Mouse (Mus musculus): Measurements from ENCODE around the gene Slc6a3.

DNA sequence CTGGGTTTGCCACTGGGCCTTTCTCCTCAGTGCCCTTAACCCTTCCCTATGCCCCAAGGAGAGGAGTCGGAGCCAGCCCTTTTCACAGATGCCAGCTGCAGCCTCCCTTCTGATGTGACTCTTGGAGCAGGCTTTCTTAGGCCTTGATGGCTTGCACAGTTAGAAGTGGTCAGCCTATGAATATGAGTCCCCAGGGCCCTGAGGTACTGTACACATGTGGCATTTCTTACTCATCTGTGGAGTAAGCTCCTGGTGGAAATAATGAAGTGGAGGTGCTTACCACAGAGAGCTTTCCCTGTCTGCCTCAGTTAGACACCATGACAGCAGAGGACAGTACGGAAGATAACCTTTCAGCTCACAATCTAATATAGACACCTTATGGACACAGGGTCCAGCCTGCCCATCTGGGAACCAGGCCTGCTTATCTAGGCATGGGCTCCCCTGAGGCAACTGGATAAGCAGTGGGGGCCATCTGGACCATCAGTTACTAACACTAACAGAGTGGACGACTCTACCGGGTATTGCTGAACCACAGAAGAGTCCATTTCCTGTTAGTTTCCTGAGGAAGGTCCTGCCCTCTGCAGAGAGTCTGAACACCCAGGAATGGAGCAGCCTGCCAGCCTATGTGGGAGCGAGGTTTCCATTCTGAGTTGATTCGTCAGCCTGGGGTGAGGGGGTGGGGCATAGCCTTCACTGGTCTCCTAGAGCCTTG lies 36.5 kb upstream of the Slc6a3 start:
- TF ChIP-seq POLR2A (IDR thresholded peaks at IDR 0.05; ENCODE audit: borderline replicate concordance, insufficient read depth, low read length) = no peak
- no peak for TF ChIP-seq CTCF (IDR thresholded peaks at IDR 0.05; ENCODE audit: borderline replicate concordance, insufficient read depth, low read depth, low read length)

All from cerebellum, adult 2 months (tissue).